Mouse (Mus musculus) granulocyte monocyte progenitor cell, adult 5-6 weeks (primary cell): ENCODE data around the gene Zbtb8a. TPM values are rescaled to one million over a fixed set of nuclear protein-coding genes. Genes with fewer than 3 reads are reported as not detected.
"Not testable (repeated sequence)": the region's sequence is repeated elsewhere in the genome, so short reads cannot be mapped to it uniquely, and the experiment has no call there.

Source experiments
- ATAC-seq: replicated peaks from 2 replicates; pipeline ENCODE4 v1.8.0; 2016; ENCODE audit warnings: mild to moderate bottlenecking, moderate TSS enrichment, inconsistent platforms; ENCODE audit not compliant: poor library complexity, severe bottlenecking
- total RNA-seq, 2 experiments: library from RNA; stranded (forward) in 1 of 2; stranded (reverse) in 1 of 2; fragments of 200-712, 200-1000 nt in 1 of 2; fragments of >200 nt in 1 of 2; fragmentation: Nextera tagmentation in 1 of 2; gene quantifications; 2 replicates each; pipeline ENCODE4 v1.2.3; 2014 to 2017

Gene Zbtb8a
- total RNA-seq (2014; fragmentation: Nextera tagmentation): 0.30 and 5.4 TPM in 2 replicates
- total RNA-seq (2017): 6.9 and 7.6 TPM in 2 replicates

DNA sequence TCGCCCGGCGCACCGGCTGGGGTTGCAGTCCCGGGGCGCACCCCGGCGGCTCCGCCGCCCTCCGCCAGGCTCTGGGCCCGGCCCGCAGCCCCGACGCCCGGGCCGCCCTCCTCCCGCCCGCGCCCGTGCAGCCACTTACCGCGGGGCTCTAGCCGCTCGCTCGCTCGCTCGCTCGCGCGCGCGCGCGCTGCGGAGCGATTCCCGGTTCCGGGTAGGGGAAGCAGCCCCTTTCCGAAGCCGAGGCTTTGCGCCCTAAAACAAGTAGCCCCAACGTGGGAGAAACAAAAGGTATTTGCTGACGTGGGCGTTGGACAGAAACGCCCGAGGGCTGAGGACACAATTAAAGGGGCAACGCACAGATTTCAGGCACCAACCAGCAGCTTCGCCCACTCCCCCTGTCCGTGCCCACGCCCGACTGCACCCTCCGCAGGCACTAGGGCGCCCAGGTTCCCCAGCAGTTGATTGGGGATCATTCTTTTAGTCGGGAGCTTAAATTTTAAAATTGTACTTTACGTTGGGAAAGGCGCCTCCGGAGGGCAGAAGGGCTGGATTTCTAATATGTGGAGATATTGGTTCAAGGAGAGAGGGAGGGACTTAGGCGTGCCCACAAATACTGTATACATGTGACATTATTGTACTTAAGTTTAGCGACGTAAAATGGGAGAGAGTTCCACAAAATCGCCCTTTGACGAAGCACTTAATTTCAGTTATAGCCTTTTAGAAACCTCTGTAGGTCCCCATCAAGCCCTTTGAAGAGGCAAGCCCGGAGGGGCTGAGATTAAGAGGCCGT, at the start of gene Zbtb8a:
Zbtb8a (minus strand) TSS at position 516 of the 790 bp plus-strand sequence.
- ATAC-seq: peak; percentile 47

GRCm38 (mm10) chr4:129418321-129418720, 40.4 kb upstream of the Zbtb8a start:
- ATAC-seq: no peak

DNA sequence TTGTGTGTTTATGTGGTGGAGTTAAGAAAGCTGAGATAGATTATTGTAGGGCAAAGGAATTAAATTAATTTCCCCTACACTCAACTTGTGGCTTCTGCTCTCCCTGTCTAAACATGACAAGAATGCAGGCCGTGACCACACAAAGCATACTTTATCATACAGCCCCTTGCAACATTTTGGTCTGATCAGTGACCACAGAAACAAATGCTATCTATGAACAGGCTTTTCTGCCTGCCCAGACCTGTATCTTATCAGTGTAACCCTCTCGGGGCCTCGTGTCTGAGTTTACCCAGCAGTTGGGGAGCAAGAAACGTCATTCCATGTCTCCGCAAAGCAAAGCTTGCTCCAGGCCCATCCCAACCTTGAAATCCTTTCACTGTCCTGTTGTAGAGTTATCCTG, 38.6 kb upstream of the Zbtb8a start:
- ATAC-seq: no peak

- no peak for ATAC-seq
These were observed 38.0 kb upstream of the Zbtb8a start for GRCm38 (mm10) chr4:129415892-129416291.

- ATAC-seq: no peak
These were observed 33.1 kb upstream of the Zbtb8a start for GRCm38 (mm10) chr4:129410991-129411390.

DNA sequence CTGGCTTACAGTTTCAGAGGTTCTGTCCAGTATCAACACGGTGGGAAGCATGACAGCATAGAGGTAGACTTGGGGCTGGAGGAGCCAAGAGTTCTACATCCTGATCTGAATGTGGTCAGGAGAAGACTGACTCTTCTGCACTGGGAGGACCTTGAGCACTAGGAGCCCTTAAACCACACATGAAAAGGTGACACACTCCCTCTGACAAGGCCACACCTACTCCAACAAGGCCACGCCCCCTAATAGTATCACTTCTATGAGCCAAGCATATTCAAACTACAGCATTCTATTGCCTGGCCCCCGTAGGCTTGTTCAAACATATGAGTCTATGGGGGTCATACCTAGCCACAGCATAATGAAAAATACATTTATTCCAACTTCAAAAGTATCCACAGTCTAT, 32.6 kb upstream of the Zbtb8a start:
- not testable (repeated sequence) for ATAC-seq

DNA sequence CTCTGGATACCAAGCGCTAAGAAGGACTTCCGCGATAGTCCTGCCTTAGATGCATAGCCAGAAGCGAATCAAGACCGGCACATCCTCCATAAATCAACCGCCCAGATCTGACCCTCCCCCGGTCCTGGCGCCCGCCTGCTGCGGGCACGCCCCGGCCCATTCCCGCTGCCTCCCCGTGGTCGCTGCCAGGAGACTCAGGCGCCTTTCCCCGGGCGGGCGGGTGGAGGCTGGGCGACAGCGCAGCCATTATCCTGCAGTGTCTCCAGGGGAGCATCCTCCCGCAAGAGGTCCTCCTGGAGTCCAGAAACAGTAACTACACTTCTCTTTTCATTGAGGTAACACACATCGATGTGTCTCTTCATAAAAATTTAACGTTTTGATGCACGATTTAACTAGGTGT, 28.5 kb upstream of the Zbtb8a start:
- peak; percentile 98 for ATAC-seq

DNA sequence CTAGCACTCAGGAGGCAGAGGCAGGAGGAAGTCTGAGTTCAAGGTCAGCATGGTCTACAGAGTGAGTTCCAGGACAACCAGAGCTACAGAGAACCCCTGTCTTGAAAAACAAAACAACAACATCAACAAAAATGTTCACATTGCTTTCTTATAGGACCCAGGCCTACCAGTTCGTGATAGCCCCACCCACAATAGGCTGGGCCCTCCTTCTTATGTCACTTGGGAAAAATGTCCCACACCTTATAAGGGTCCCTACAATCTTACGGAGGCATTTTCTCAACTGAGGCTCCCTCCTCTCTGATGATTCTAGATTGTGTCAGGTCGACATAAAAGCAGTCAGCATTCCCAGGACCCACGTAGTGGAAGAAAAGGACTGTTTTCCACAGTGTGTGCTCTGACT, 21.9 kb upstream of the Zbtb8a start:
- ATAC-seq: no peak

GRCm38 (mm10) chr4:129396960-129397359, 19.0 kb upstream of the Zbtb8a start:
- no peak for ATAC-seq

GRCm38 (mm10) chr4:129394089-129394870, 16.4 kb upstream of the Zbtb8a start:
- peak; percentile 75 for ATAC-seq

- ATAC-seq: no peak
These were observed 13.1 kb upstream of the Zbtb8a start for GRCm38 (mm10) chr4:129390936-129391557.

GRCm38 (mm10) chr4:129390216-129390743, 12.4 kb upstream of the Zbtb8a start:
- ATAC-seq: no peak

GRCm38 (mm10) chr4:129388404-129388803, 10.5 kb upstream of the Zbtb8a start:
- no peak for ATAC-seq

DNA sequence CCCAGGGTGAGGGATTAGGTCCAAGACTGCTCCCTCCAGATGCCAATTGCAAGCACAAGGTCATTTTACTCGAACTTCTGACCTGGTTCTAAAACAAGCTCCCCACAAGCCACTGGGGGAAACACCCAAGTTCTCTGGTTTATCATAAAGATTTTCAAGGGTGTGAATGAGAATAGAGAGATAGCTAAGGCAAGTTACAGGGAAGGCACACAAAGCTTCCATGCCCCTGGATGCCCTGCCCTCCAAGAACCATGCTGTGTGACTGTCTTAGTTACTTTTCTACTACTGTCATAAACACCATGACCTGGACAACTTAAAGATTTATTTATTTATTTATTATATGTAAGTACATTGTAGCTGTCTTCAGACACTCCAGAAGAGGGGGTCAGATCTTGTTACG, 9.1 kb upstream of the Zbtb8a start:
- no peak for ATAC-seq

- no peak for ATAC-seq
These were observed 8.5 kb upstream of the Zbtb8a start for GRCm38 (mm10) chr4:129386269-129386946.

- peak; percentile 20 for ATAC-seq
These were observed 7.8 kb upstream of the Zbtb8a start for GRCm38 (mm10) chr4:129385685-129386084.

DNA sequence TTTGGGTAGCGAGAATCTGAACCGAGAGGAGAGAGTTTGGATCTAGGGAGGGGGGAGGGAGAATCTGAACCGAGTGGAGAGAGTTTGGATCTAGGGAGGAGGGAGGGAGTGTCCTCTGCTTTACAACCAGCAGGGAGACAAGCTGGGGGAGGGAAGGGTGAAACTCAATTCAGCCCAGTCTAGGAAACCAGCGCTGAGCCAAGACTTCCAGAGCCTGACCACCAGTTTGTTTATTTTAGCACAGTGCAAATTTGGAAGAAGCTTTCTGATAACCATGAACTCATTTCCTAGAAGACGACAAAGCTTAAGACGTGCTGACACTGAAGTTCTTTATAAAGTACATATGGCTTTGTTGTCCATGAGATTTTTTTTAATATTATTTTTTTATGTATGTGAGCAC, 6.5 kb upstream of the Zbtb8a start:
- no peak for ATAC-seq

DNA sequence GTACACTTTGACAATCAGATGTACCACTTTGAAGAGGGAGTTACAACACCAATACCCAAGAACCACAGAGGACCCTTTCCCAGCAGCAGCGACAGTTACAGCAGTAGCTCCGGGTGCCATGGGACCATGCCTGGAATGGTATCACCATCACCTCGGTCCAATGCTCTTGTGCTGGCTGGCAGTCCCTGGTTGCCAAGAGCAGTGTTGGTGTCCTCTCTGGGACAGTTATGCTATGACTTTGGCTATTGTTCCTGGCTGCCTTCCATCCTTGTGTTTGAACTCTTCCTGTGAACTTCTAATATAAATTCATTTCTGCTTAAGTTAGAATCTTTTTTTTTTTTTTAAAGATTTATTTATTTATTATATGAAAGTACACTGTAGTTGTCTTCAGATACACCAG, 5.7 kb upstream of the Zbtb8a start:
- no peak for ATAC-seq

DNA sequence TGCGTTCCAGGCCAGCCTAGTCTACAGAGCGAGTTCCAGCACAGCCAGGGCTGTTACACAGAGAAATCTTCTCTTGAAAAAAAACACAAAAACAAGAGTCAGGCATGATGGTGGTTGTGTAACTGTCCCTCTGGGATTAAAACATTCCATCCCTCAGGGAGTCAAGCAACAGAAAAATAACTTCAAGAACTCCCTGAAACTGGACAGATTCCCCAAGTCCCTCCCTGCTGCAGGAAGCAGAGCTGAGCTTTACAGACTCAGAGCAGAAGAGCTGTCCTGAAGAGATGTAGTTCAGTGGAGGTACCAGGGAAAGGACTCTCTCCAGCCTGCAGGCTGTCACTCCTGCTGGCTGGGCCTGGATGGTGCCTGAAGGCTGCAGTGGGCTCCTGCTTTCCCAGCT, 4.6 kb upstream of the Zbtb8a start:
- no peak for ATAC-seq

DNA sequence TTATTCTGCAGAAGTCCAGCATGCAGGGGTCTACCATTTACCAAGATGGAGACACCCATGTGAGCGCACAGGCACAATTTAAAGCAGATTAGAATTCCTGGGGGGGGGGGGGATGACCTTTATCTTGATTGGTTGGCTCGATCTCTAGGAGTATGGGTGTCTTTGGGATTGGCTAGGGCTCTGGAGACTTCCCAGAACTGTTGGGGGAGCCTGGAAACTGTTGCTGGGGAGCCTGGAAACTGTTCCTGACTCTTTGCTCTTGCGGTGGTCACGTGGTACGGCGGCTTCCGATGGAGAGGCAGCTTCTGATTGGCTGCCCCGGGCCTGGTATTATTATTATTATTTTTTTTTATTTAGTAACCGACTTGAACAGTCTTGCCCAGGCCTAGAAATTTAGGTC, 4.1 kb upstream of the Zbtb8a start:
- ATAC-seq: no peak
